Mouse (Mus musculus): ENCODE measurements around the gene Xdh. TPM values are rescaled to one million over a fixed set of nuclear protein-coding genes. Genes with fewer than 3 reads are reported as not detected.

Gene Xdh
- polyA plus RNA-seq, 1 experiment from 2014 or later, result 0.46 TPM

GRCm38 (mm10) chr17:73894399-73894798 is 55.6 kb downstream of the Xdh start:
- no peaks in the 10 kb centered on the region for H3K9me3 ChIP-seq
- no peaks in the 10 kb centered on the region for H3K4me1 ChIP-seq
- H3K4me2 ChIP-seq (replicated peaks), result no peak overlapping the region
- H3K27me3 ChIP-seq, result no peaks in the 10 kb centered on the region
- no peak overlapping the region for H3K9ac ChIP-seq (replicated peaks)
- H3K4me3 ChIP-seq, result no peak overlapping the region
- no peaks in the 10 kb centered on the region for H3K36me3 ChIP-seq
- H3K27ac ChIP-seq (replicated peaks), result no peak overlapping the region
- 88% methylated on average over 5 of the region's 5 CpGs for WGBS
- no peak for ATAC-seq (replicated peaks)

DNA sequence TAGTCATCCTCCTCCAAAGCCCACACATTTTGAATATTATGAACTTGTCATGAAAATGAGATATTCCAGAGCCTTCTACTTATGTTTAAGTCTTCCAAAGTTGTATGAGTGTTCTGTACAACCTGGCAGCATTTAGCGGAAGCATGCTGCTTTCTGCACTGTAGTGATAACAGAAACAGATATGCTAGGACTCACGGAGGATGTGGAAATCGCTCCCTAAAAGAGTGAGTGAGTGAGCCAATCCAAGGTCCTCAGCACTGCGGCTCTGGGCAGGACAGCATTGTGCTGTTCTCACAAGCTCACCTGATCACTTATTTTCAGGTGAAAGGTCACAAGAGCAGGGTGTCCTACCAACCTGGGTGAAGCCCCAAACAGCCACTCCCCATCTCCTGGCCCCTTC is 56.2 kb downstream of the Xdh start:
- H3K4me3 ChIP-seq, result no peak overlapping the region
- no peaks in the 10 kb centered on the region for H3K36me3 ChIP-seq
- no peak overlapping the region for H3K27ac ChIP-seq (replicated peaks)
- WGBS, result 91% methylated on average over 4 of the region's 4 CpGs
- H3K4me2 ChIP-seq (replicated peaks), result no peak overlapping the region
- H3K9ac ChIP-seq (replicated peaks), result no peak overlapping the region
- no peaks in the 10 kb centered on the region for H3K27me3 ChIP-seq
- no peak for ATAC-seq (replicated peaks)
- no peaks in the 10 kb centered on the region for H3K4me1 ChIP-seq
- no peaks in the 10 kb centered on the region for H3K9me3 ChIP-seq

- no peak for ATAC-seq (replicated peaks)
- Histone ChIP-seq H3K4me3 (no peak overlapping the region), H3K36me3 (no peaks in the 10 kb centered on the region), H3K27ac (replicated peaks) (no peak overlapping the region), H3K9ac (replicated peaks) (no peak overlapping the region), H3K4me2 (replicated peaks) (no peak overlapping the region), H3K27me3 (no peaks in the 10 kb centered on the region), H3K4me1 (no peaks in the 10 kb centered on the region), H3K9me3 (no peaks in the 10 kb centered on the region)
- WGBS, result 90% methylated on average over 10 of the region's 10 CpGs
Measured at GRCm38 (mm10) chr17:73893207-73893606, 56.8 kb downstream of the Xdh start.

GRCm38 (mm10) chr17:73891590-73891989 is 58.4 kb downstream of the Xdh start:
- Histone ChIP-seq H3K9ac (replicated peaks) (no peak overlapping the region), H3K27me3 (no peaks in the 10 kb centered on the region), H3K9me3 (no peaks in the 10 kb centered on the region), H3K4me1 (no peaks in the 10 kb centered on the region), H3K4me2 (replicated peaks) (no peak overlapping the region), H3K36me3 (no peaks in the 10 kb centered on the region), H3K27ac (replicated peaks) (no peak overlapping the region), H3K4me3 (no peak overlapping the region)
- no peak for ATAC-seq (replicated peaks)
- 88% methylated on average over 1 of the region's 1 CpGs for WGBS

DNA sequence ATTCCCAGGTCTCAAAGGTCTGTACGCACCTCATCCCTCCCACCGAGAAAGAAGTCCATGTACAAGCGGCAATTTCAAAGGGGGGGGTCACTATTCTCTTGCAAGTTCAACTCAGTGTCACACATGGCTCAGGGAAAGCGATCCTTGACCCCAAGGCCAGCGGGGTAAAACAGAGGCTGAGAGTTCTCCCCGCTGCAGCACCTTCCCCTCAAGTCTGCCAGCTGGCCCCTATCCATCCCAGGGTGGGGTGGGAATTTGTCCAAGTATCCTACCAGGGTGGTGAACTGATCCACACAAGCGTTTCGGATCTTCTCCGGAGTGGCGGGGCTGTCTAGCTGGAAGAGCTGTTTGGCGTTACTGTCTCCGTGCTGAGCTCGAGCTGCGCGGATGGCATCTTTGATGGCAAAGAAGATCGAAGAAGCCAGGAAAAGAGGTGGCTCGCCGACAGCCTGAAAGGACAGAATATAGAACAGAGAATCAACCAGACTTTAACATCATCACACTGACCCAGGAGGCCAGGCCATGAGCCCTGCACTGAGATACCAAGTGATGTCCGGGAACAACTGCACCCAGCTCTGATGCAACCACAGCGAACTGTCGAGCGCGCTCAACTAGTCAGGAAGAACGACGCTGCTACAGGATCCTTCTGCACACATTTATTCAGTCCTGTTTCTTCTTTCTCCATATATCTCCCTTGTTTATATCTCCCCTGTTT is 63.8 kb downstream of the Xdh start:
- Histone ChIP-seq H3K9ac (replicated peaks) (no peak overlapping the region), H3K4me2 (replicated peaks) (no peak overlapping the region)

GRCm38 (mm10) chr17:73883332-73883731 is 66.7 kb downstream of the Xdh start:
- Histone ChIP-seq H3K9ac (replicated peaks) (no peak overlapping the region), H3K9me3 (no peaks in the 10 kb centered on the region), H3K36me3 (no peaks in the 10 kb centered on the region), H3K27me3 (no peaks in the 10 kb centered on the region), H3K4me2 (replicated peaks) (no peak overlapping the region), H3K4me3 (no peak overlapping the region), H3K4me1 (no peaks in the 10 kb centered on the region), H3K27ac (replicated peaks) (no peak overlapping the region)
- WGBS, result 78% methylated on average over 12 of the region's 12 CpGs
- ATAC-seq (replicated peaks), result no peak

More for the DNA sequence above, 63.8 kb downstream of the Xdh start:
- Histone ChIP-seq H3K4me1 (no peaks in the 10 kb centered on the region), H3K36me3 (no peaks in the 10 kb centered on the region), H3K27ac (replicated peaks) (no peak overlapping the region), H3K27me3 (no peaks in the 10 kb centered on the region), H3K4me3 (no peak overlapping the region), H3K9me3 (no peaks in the 10 kb centered on the region)
- 90% methylated on average over 25 of the region's 25 CpGs for WGBS
- ATAC-seq (replicated peaks), result no peak

GRCm38 (mm10) chr17:73882194-73882593 is 67.8 kb downstream of the Xdh start:
- no peaks in the 10 kb centered on the region for H3K4me1 ChIP-seq
- H3K27ac ChIP-seq (replicated peaks), result no peak overlapping the region
- 11% methylated on average over 9 of the region's 9 CpGs for WGBS
- H3K4me2 ChIP-seq (replicated peaks), result no peak overlapping the region
- H3K4me3 ChIP-seq, result no peak overlapping the region
- H3K9me3 ChIP-seq, result no peaks in the 10 kb centered on the region
- no peaks in the 10 kb centered on the region for H3K27me3 ChIP-seq
- ATAC-seq (replicated peaks), result peak; percentile 92
- no peak overlapping the region for H3K9ac ChIP-seq (replicated peaks)
- H3K36me3 ChIP-seq, result no peaks in the 10 kb centered on the region

DNA sequence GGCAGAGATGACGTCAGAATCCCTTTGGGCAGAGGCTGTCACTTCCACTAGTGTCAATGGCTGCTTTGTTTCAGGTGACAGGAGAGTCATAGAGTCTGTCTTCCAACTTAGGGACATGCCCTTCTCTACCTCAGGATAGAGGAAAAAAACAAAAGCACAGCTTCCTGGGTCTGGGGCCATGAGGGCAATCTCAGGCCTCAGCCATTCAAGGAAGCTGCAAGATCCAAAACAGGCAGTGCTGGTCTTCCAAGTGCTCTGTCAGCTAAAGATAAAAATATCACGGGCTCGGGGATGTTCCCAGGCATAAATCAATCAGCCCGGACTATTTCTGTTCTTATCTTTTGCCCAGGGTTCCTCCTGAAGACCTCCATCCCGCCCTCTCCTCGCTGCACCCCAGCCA is 68.7 kb downstream of the Xdh start:
- Histone ChIP-seq H3K4me3 (no peak overlapping the region), H3K36me3 (no peaks in the 10 kb centered on the region), H3K4me2 (replicated peaks) (no peak overlapping the region), H3K27ac (replicated peaks) (no peak overlapping the region), H3K4me1 (no peaks in the 10 kb centered on the region), H3K9ac (replicated peaks) (no peak overlapping the region), H3K27me3 (no peaks in the 10 kb centered on the region), H3K9me3 (no peaks in the 10 kb centered on the region)
- no peak for ATAC-seq (replicated peaks)
- WGBS, result 78% methylated on average over 6 of the region's 6 CpGs

GRCm38 (mm10) chr17:73880286-73880685 is 69.7 kb downstream of the Xdh start:
- no peaks in the 10 kb centered on the region for H3K36me3 ChIP-seq
- H3K9me3 ChIP-seq, result no peaks in the 10 kb centered on the region
- no peak overlapping the region for H3K27ac ChIP-seq (replicated peaks)
- no peak overlapping the region for H3K4me2 ChIP-seq (replicated peaks)
- no peaks in the 10 kb centered on the region for H3K27me3 ChIP-seq
- 88% methylated on average over 6 of the region's 6 CpGs for WGBS
- H3K4me1 ChIP-seq, result no peaks in the 10 kb centered on the region
- no peak overlapping the region for H3K9ac ChIP-seq (replicated peaks)
- no peak for ATAC-seq (replicated peaks)
- H3K4me3 ChIP-seq, result no peak overlapping the region

- Histone ChIP-seq H3K27me3 (no peaks in the 10 kb centered on the region), H3K36me3 (no peaks in the 10 kb centered on the region), H3K9ac (replicated peaks) (no peak overlapping the region), H3K4me2 (replicated peaks) (no peak overlapping the region), H3K27ac (replicated peaks) (no peak overlapping the region), H3K9me3 (no peaks in the 10 kb centered on the region), H3K4me1 (no peaks in the 10 kb centered on the region), H3K4me3 (no peak overlapping the region)
- WGBS, result 85% methylated on average over 10 of the region's 10 CpGs
- peak; percentile 50; the same call in 1 of the 2 replicates for ATAC-seq (replicated peaks)
Measured at GRCm38 (mm10) chr17:73879262-73879916, 70.6 kb downstream of the Xdh start.

- Histone ChIP-seq H3K4me3 (no peak overlapping the region), H3K9ac (replicated peaks) (no peak overlapping the region), H3K27ac (replicated peaks) (no peak overlapping the region), H3K9me3 (no peaks in the 10 kb centered on the region), H3K36me3 (no peaks in the 10 kb centered on the region), H3K4me1 (no peaks in the 10 kb centered on the region), H3K27me3 (no peaks in the 10 kb centered on the region), H3K4me2 (replicated peaks) (no peak overlapping the region)
- WGBS, result 97% methylated on average over 7 of the region's 7 CpGs
- ATAC-seq (replicated peaks), result no peak
Measured at GRCm38 (mm10) chr17:73875674-73876073, 74.3 kb downstream of the Xdh start.

DNA sequence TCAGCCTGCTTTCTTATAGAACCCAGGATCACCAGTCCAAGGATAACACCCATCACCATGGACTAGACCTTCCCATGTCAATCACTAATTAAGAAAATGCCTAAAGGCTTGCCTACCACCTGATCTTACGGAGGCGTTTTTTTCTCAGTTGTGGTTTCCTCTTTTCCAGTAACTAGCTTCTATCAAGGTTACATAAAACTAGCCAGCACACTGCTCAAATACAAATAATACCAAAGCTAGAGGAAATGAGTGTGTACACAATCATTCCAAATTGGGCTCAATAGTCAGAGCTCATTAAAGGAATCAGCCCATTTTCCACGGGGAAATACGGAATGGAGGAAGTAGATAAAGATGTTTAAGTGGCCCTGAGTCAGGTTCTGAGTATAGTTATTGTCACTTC is 74.7 kb downstream of the Xdh start:
- Histone ChIP-seq H3K9ac (replicated peaks) (no peak overlapping the region), H3K27me3 (no peaks in the 10 kb centered on the region), H3K4me1 (no peaks in the 10 kb centered on the region), H3K36me3 (no peaks in the 10 kb centered on the region), H3K9me3 (no peaks in the 10 kb centered on the region), H3K4me3 (no peak overlapping the region), H3K4me2 (replicated peaks) (no peak overlapping the region), H3K27ac (replicated peaks) (no peak overlapping the region)
- 90% methylated on average over 4 of the region's 4 CpGs for WGBS
- no peak for ATAC-seq (replicated peaks)
